Mouse (Mus musculus) left cerebral cortex, postnatal 25 days (tissue): ENCODE data around the gene G530012D18Rik. TPM values are rescaled to one million over a fixed set of nuclear protein-coding genes. Genes with fewer than 3 reads are reported as not detected.
"Not testable (repeated sequence)": the region's sequence is repeated elsewhere in the genome, so short reads cannot be mapped to it uniquely, and the experiment has no call there.

ENCODE experiments used
- DNase-seq, 2 experiments: peaks; one replicate each; pipeline ENCODE4 v3.0.0; 2022; ENCODE audit warnings: low spot score in 2 of 2, mixed read lengths in 1 of 2
- intact Hi-C: fragments of 180-260 bp; cut with DNase I; formaldehyde crosslinking; loops from one replicate; pipeline ENCODE4 v1.15.1; 2025
- total RNA-seq, 2 experiments: library from RNA; stranded (reverse); gene quantifications; 2 replicates each; pipeline ENCODE4 v1.2.3; 2021

The G530012D18Rik gene
- not detected for total RNA-seq

GRCm38 (mm10) chr1:85575376-85575775, at the start of gene G530012D18Rik:
TSS of gene G530012D18Rik (plus strand) at chr1:85575676.
- intact Hi-C loops, DNase-seq: not testable (repeated sequence)

- intact Hi-C loops, DNase-seq: not testable (repeated sequence)
Observed at GRCm38 (mm10) chr1:85526401-85526800, 49.1 kb upstream of the G530012D18Rik start.

GRCm38 (mm10) chr1:85528451-85529110, 46.9 kb upstream of the G530012D18Rik start:
- intact Hi-C loops, DNase-seq: not testable (repeated sequence)

GRCm38 (mm10) chr1:85543818-85544217, 31.7 kb upstream of the G530012D18Rik start:
- intact Hi-C loops: not testable (repeated sequence)

GRCm38 (mm10) chr1:85546442-85546841, 29.0 kb upstream of the G530012D18Rik start:
- intact Hi-C loops, DNase-seq: not testable (repeated sequence)

More at GRCm38 (mm10) chr1:85543818-85544217, 31.7 kb upstream of the G530012D18Rik start:
- not testable (repeated sequence) for DNase-seq

GRCm38 (mm10) chr1:85555261-85555660, 20.2 kb upstream of the G530012D18Rik start:
- DNase-seq: peak; percentile 8 to 13
- intact Hi-C loops: not testable (repeated sequence)

- intact Hi-C loops, DNase-seq: not testable (repeated sequence)
Observed at GRCm38 (mm10) chr1:85573554-85573953, 1.9 kb upstream of the G530012D18Rik start.

- intact Hi-C loops: not testable (repeated sequence)
Observed at GRCm38 (mm10) chr1:85578372-85579010, 3.0 kb downstream of the G530012D18Rik start.

GRCm38 (mm10) chr1:85579199-85580147, 4.0 kb downstream of the G530012D18Rik start:
- intact Hi-C loops: loop anchor here (2.0 kb wide), 1 partner anchor 157 kb away; no protein-coding TSS in a partner anchor
- DNase-seq: not testable (repeated sequence)

More at GRCm38 (mm10) chr1:85578372-85579010, 3.0 kb downstream of the G530012D18Rik start:
- DNase-seq: not testable (repeated sequence)

- not testable (repeated sequence) for DNase-seq
- intact Hi-C loops: loop anchor here (2.0 kb wide), 1 partner anchor 157 kb away; no protein-coding TSS in a partner anchor
Observed at GRCm38 (mm10) chr1:85580148-85580534, 4.7 kb downstream of the G530012D18Rik start.

GRCm38 (mm10) chr1:85580578-85580977, 5.1 kb downstream of the G530012D18Rik start:
- intact Hi-C loops: loop anchor here (2.0 kb wide), 1 partner anchor 156 kb away; no protein-coding TSS in a partner anchor
- not testable (repeated sequence) for DNase-seq

GRCm38 (mm10) chr1:85581518-85581917, 6.0 kb downstream of the G530012D18Rik start:
- not testable (repeated sequence) for DNase-seq
- intact Hi-C loops: loop anchor here (2.0 kb wide), 1 partner anchor 155 kb away; no protein-coding TSS in a partner anchor

GRCm38 (mm10) chr1:85588697-85589096, 13.2 kb downstream of the G530012D18Rik start:
- DNase-seq, intact Hi-C loops: not testable (repeated sequence)

- not testable (repeated sequence) for DNase-seq
Observed at GRCm38 (mm10) chr1:85592526-85592925, 17.1 kb downstream of the G530012D18Rik start.

GRCm38 (mm10) chr1:85598271-85599012, 23.0 kb downstream of the G530012D18Rik start, which contains the start of gene Sp110:
TSS of gene Sp110 (minus strand) at chr1:85598817.
- intact Hi-C loops, DNase-seq: not testable (repeated sequence)

More at GRCm38 (mm10) chr1:85592526-85592925, 17.1 kb downstream of the G530012D18Rik start:
- intact Hi-C loops: not testable (repeated sequence)

- intact Hi-C loops: not testable (repeated sequence)
Observed at GRCm38 (mm10) chr1:85600078-85600477, 24.6 kb downstream of the G530012D18Rik start, which contains the start of gene Sp140. TSS of gene Sp140 (plus strand) at chr1:85600378.

GRCm38 (mm10) chr1:85600794-85601193, 25.3 kb downstream of the G530012D18Rik start:
- DNase-seq, intact Hi-C loops: not testable (repeated sequence)

More at GRCm38 (mm10) chr1:85600078-85600477, 24.6 kb downstream of the G530012D18Rik start, which contains the start of gene Sp140:
- not testable (repeated sequence) for DNase-seq

GRCm38 (mm10) chr1:85604341-85604740, 28.9 kb downstream of the G530012D18Rik start:
- DNase-seq, intact Hi-C loops: not testable (repeated sequence)
